Mouse (Mus musculus): ENCODE data around the gene Kat2b. TPM values are rescaled to one million over a fixed set of nuclear protein-coding genes. Genes with fewer than 3 reads are reported as not detected.

Kat2b gene
- total RNA-seq, 2 experiments from 2014 or later, result 19.8 to 23.6 TPM

- peak; percentile 87 for ATAC-seq (replicated peaks; ENCODE audit: poor library complexity)
These were observed 29.7 kb downstream of the Kat2b start for GRCm38 (mm10) chr17:53596314-53596882.

- ATAC-seq (replicated peaks; ENCODE audit: poor library complexity), result no peak
These were observed 30.5 kb downstream of the Kat2b start for GRCm38 (mm10) chr17:53596941-53597790.

- ATAC-seq (replicated peaks; ENCODE audit: poor library complexity), result no peak
These were observed 31.9 kb downstream of the Kat2b start for GRCm38 (mm10) chr17:53598571-53598970.

GRCm38 (mm10) chr17:53603236-53603635 is 36.6 kb downstream of the Kat2b start:
- ATAC-seq (replicated peaks; ENCODE audit: poor library complexity), result 0 out of 2 replicates have a peak, but pooled peaks have one; percentile 35

- 0 out of 2 replicates have a peak, but pooled peaks have one; percentile 21 for ATAC-seq (replicated peaks; ENCODE audit: poor library complexity)
These were observed 39.4 kb downstream of the Kat2b start for GRCm38 (mm10) chr17:53606082-53606481.

- peak; percentile 35 for ATAC-seq (replicated peaks; ENCODE audit: poor library complexity)
These were observed 42.3 kb downstream of the Kat2b start for GRCm38 (mm10) chr17:53608924-53609323.

GRCm38 (mm10) chr17:53617295-53617957 is 50.8 kb downstream of the Kat2b start:
- ATAC-seq (replicated peaks; ENCODE audit: poor library complexity), result no peak

GRCm38 (mm10) chr17:53618369-53618768 is 51.7 kb downstream of the Kat2b start:
- ATAC-seq (replicated peaks; ENCODE audit: poor library complexity), result peak; percentile 80

GRCm38 (mm10) chr17:53619391-53619790 is 52.7 kb downstream of the Kat2b start:
- ATAC-seq (replicated peaks; ENCODE audit: poor library complexity), result no peak

GRCm38 (mm10) chr17:53620611-53621010 is 54.0 kb downstream of the Kat2b start:
- ATAC-seq (replicated peaks; ENCODE audit: poor library complexity), result no peak

GRCm38 (mm10) chr17:53622125-53622524 is 55.5 kb downstream of the Kat2b start:
- ATAC-seq (replicated peaks; ENCODE audit: poor library complexity), result peak; percentile 11; the same call in 1 of the 2 replicates

- ATAC-seq (replicated peaks; ENCODE audit: poor library complexity), result no peak
These were observed 57.1 kb downstream of the Kat2b start for GRCm38 (mm10) chr17:53623762-53624161.

GRCm38 (mm10) chr17:53626160-53626559 is 59.5 kb downstream of the Kat2b start:
- peak; percentile 44; the same call in 1 of the 2 replicates for ATAC-seq (replicated peaks; ENCODE audit: poor library complexity)

- ATAC-seq (replicated peaks; ENCODE audit: poor library complexity), result no peak
These were observed 60.8 kb downstream of the Kat2b start for GRCm38 (mm10) chr17:53627497-53627896.

GRCm38 (mm10) chr17:53628131-53628530 is 61.5 kb downstream of the Kat2b start:
- no peak for ATAC-seq (replicated peaks; ENCODE audit: poor library complexity)

GRCm38 (mm10) chr17:53631344-53631743 is 64.7 kb downstream of the Kat2b start:
- ATAC-seq (replicated peaks; ENCODE audit: poor library complexity), result no peak

- no peak for ATAC-seq (replicated peaks; ENCODE audit: poor library complexity)
These were observed 76.7 kb downstream of the Kat2b start for GRCm38 (mm10) chr17:53643360-53643759.

GRCm38 (mm10) chr17:53650251-53650661 is 83.6 kb downstream of the Kat2b start:
- ATAC-seq (replicated peaks; ENCODE audit: poor library complexity), result no peak

GRCm38 (mm10) chr17:53654596-53654995 is 87.9 kb downstream of the Kat2b start:
- no peak for ATAC-seq (replicated peaks; ENCODE audit: poor library complexity)

- ATAC-seq (replicated peaks; ENCODE audit: poor library complexity), result no peak
These were observed 88.4 kb downstream of the Kat2b start for GRCm38 (mm10) chr17:53655081-53655480.

- no peak for ATAC-seq (replicated peaks; ENCODE audit: poor library complexity)
These were observed 89.3 kb downstream of the Kat2b start for GRCm38 (mm10) chr17:53655959-53656358.

Data from megakaryocyte progenitor cell, adult 5-6 weeks (primary cell).